Mouse (Mus musculus) testis, postnatal 14 days (tissue): Measurements from ENCODE around the gene Rnaseh2b.

Experiments used
- DNase-seq: peaks from one replicate; pipeline ENCODE4 v3.0.0; 2021; ENCODE audit warnings: low spot score

The Rnaseh2b gene

GRCm38 (mm10) chr14:62292488-62293339 lies at the start of gene Rnaseh2b, which contains the start of gene Dleu7:
Gene Rnaseh2b, plus strand, starts transcription at chr14:62292589.
Gene Dleu7, minus strand, starts transcription at chr14:62293047.
- DNase-seq: peak; percentile 53

- no peak for DNase-seq
Observed at GRCm38 (mm10) chr14:62243530-62243929, 48.9 kb upstream of the Rnaseh2b start.

- DNase-seq: no peak
Observed at GRCm38 (mm10) chr14:62245557-62245956, 46.8 kb upstream of the Rnaseh2b start.

GRCm38 (mm10) chr14:62248345-62248744 lies 44.0 kb upstream of the Rnaseh2b start:
- DNase-seq: no peak

GRCm38 (mm10) chr14:62248796-62249195 lies 43.6 kb upstream of the Rnaseh2b start:
- no peak for DNase-seq

- no peak for DNase-seq
Observed at GRCm38 (mm10) chr14:62249251-62249650, 43.1 kb upstream of the Rnaseh2b start.

GRCm38 (mm10) chr14:62250046-62250445 lies 42.3 kb upstream of the Rnaseh2b start:
- DNase-seq: no peak

- DNase-seq: peak; percentile 15
Observed at GRCm38 (mm10) chr14:62251999-62252398, 40.4 kb upstream of the Rnaseh2b start.

- DNase-seq: no peak
Observed at GRCm38 (mm10) chr14:62254371-62254770, 38.0 kb upstream of the Rnaseh2b start.

GRCm38 (mm10) chr14:62256066-62256465 lies 36.3 kb upstream of the Rnaseh2b start:
- DNase-seq: no peak

- no peak for DNase-seq
Observed at GRCm38 (mm10) chr14:62258125-62258524, 34.3 kb upstream of the Rnaseh2b start.

- peak; percentile 38 for DNase-seq
Observed at GRCm38 (mm10) chr14:62258978-62259536, 33.3 kb upstream of the Rnaseh2b start.

- no peak for DNase-seq
Observed at GRCm38 (mm10) chr14:62270698-62271396, 21.5 kb upstream of the Rnaseh2b start.

GRCm38 (mm10) chr14:62273604-62274003 lies 18.8 kb upstream of the Rnaseh2b start:
- DNase-seq: no peak

GRCm38 (mm10) chr14:62282974-62283373 lies 9.4 kb upstream of the Rnaseh2b start:
- no peak for DNase-seq

GRCm38 (mm10) chr14:62288731-62289130 lies 3.7 kb upstream of the Rnaseh2b start:
- no peak for DNase-seq

GRCm38 (mm10) chr14:62291406-62291987 lies 892 bp upstream of the Rnaseh2b start:
- no peak for DNase-seq

GRCm38 (mm10) chr14:62292166-62292487 lies 262 bp upstream of the Rnaseh2b start:
- no peak for DNase-seq

- DNase-seq: no peak
Observed at GRCm38 (mm10) chr14:62298808-62299207, 6.4 kb downstream of the Rnaseh2b start.

- no peak for DNase-seq
Observed at GRCm38 (mm10) chr14:62300031-62300430, 7.6 kb downstream of the Rnaseh2b start.

GRCm38 (mm10) chr14:62307555-62307954 lies 15.2 kb downstream of the Rnaseh2b start:
- DNase-seq: peak; percentile 52

- DNase-seq: no peak
Observed at GRCm38 (mm10) chr14:62309026-62309425, 16.6 kb downstream of the Rnaseh2b start.

GRCm38 (mm10) chr14:62311672-62312071 lies 19.3 kb downstream of the Rnaseh2b start:
- DNase-seq: no peak
